Mouse (Mus musculus): ENCODE results near the gene Bglap. TPM values are rescaled to one million over a fixed set of nuclear protein-coding genes. Genes with fewer than 3 reads are reported as not detected.

Gene Bglap
- polyA plus RNA-seq, 1 experiment = not detected

DNA sequence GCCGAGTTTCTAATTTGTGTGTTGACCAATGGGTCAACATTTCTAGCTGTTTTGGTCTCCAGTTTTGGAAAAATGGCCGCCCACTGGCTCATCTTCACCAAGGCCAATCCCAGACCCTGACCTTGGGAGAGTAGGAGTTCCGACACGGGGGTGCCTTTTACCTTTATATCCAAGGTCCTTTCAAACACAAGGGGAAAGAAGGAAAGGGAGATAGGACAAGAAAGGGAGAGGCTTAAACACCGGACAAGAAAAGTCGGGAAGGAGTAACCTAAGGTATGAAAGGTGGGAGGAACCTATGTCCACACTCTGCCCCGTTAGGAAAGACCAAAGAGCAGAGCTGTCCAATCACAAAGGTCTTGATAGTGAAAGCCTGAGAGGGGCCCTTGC is 26.4 kb upstream of the Bglap start:
- Histone ChIP-seq H3K36me3 (ENCODE audit: control insufficient read depth, insufficient read depth, low read length, poor library complexity, severe bottlenecking) (no peaks in the 10 kb centered on the region), H3K4me3 (ENCODE audit: low read depth, low read length) (peak overlapping the region; percentile 67), H3K27ac (ENCODE audit: insufficient read depth, low read length) (peak overlapping the region; percentile 79), H3K9me3 (replicated peaks; ENCODE audit: control insufficient read depth, insufficient read depth, low read length, poor library complexity, severe bottlenecking) (no peaks in the 10 kb centered on the region), H3K27me3 (ENCODE audit: control insufficient read depth, insufficient read depth, low read length, poor library complexity, severe bottlenecking) (no peaks in the 10 kb centered on the region), H3K4me1 (ENCODE audit: control insufficient read depth, insufficient read depth, low read length) (peaks cover 3% of the 10 kb centered on the region), H3K9ac (ENCODE audit: low read depth, poor library complexity, severe bottlenecking) (peak overlapping the region; percentile 70)
- TF ChIP-seq EP300 (IDR thresholded peaks at IDR 0.05; ENCODE audit: insufficient read depth, low read depth, low read length) (no peak), CTCF (IDR thresholded peaks at IDR 0.05; ENCODE audit: low read depth, low read length) (no peak), POLR2A (IDR thresholded peaks at IDR 0.05; ENCODE audit: insufficient read depth, low read length) (no peak)

DNA sequence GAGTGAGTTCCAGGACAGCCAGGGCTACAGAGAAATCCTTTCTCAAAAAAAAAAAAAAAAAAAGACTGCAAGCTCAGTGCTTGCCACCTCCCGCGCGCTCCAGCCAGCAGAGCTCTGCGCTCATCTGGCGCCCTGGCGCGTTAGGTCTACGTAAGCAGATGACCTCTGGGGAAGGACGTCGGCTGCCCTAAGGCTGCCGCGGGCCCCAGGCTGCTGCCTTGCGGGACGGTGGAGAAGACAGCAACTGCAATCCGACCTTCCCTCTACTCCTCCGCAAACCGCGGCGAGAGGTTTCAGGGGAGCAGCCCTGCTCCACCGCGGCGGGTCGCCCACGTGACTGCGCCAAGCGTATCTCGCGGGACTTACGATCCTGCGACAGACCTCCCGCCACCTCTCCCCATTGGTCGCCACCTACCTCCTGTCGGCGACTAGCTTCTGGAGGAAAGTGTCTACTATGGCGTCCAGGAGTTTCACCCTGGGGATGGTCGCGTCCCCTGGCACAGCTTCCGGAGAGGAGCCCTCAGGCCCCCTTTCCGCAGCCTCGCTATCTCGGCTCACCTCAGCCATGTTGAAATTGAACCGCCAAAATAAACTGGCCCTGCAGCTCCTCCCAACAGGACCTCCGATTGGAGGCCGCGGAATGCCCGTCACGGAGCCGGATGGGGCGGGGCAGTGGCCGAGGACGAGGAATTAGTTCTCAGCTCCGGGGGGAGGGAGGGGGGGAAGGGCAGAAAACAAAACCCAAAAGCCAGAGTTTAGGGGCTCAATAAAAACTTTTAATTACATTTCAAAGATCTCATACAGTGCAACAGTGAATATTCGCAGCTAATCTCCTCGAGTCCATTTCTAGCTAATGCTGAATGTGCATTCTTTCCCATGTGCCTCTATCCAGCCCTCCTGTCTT is 25.7 kb upstream of the Bglap start, which contains the start of gene Pmf1:
Gene Pmf1, minus strand, starts transcription at position 591 of the 904 bp plus-strand sequence.
- TF ChIP-seq CTCF (IDR thresholded peaks at IDR 0.05; ENCODE audit: low read depth, low read length) = no peak
- TF ChIP-seq POLR2A (IDR thresholded peaks at IDR 0.05; ENCODE audit: insufficient read depth, low read length) = peak; percentile 96
- Histone ChIP-seq H3K4me3 (ENCODE audit: low read depth, low read length) (peak within 1 kb of the TSS; percentile 71), H3K27ac (ENCODE audit: insufficient read depth, low read length) (peak within 1 kb of the TSS; percentile 79), H3K9ac (ENCODE audit: low read depth, poor library complexity, severe bottlenecking) (peak within 1 kb of the TSS; percentile 70), H3K36me3 (ENCODE audit: control insufficient read depth, insufficient read depth, low read length, poor library complexity, severe bottlenecking) (no peaks in the 10 kb centered on the region), H3K27me3 (ENCODE audit: control insufficient read depth, insufficient read depth, low read length, poor library complexity, severe bottlenecking) (no peaks in the 10 kb centered on the region), H3K9me3 (replicated peaks; ENCODE audit: control insufficient read depth, insufficient read depth, low read length, poor library complexity, severe bottlenecking) (no peaks in the 10 kb centered on the region), H3K4me1 (ENCODE audit: control insufficient read depth, insufficient read depth, low read length) (peaks cover 3% of the 10 kb centered on the region)

DNA sequence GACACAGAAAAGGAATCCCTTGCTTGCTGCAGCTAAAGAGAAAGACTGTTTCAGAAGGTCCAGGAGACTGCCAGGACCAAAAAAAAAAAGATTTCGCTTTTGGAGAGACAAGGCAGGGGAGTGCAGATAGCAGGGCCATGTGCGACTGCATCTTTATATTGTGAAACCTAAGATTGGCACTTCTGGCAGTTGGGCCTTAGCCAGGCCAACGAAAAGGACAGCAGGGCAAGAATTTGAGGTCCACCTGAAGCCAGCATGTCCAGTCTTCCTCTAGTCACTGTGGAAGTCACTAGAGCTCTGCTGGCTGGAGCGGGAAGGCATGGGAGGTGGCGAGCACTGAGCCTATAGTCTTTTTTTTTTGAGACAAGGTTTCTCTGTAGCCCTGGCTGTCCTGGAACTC is 24.7 kb upstream of the Bglap start:
- Histone ChIP-seq H3K9me3 (replicated peaks; ENCODE audit: control insufficient read depth, insufficient read depth, low read length, poor library complexity, severe bottlenecking) (no peaks in the 10 kb centered on the region), H3K4me1 (ENCODE audit: control insufficient read depth, insufficient read depth, low read length) (peaks cover 3% of the 10 kb centered on the region), H3K27me3 (ENCODE audit: control insufficient read depth, insufficient read depth, low read length, poor library complexity, severe bottlenecking) (no peaks in the 10 kb centered on the region), H3K9ac (ENCODE audit: low read depth, poor library complexity, severe bottlenecking) (peak overlapping the region; percentile 70), H3K4me3 (ENCODE audit: low read depth, low read length) (peak overlapping the region; percentile 71), H3K27ac (ENCODE audit: insufficient read depth, low read length) (no peak overlapping the region), H3K36me3 (ENCODE audit: control insufficient read depth, insufficient read depth, low read length, poor library complexity, severe bottlenecking) (peaks cover under 1% of the 10 kb centered on the region; the same call in 1 of the 2 replicates)
- TF ChIP-seq CTCF (IDR thresholded peaks at IDR 0.05; ENCODE audit: low read depth, low read length) (no peak), EP300 (IDR thresholded peaks at IDR 0.05; ENCODE audit: insufficient read depth, low read depth, low read length) (no peak), POLR2A (IDR thresholded peaks at IDR 0.05; ENCODE audit: insufficient read depth, low read length) (no peak)

DNA sequence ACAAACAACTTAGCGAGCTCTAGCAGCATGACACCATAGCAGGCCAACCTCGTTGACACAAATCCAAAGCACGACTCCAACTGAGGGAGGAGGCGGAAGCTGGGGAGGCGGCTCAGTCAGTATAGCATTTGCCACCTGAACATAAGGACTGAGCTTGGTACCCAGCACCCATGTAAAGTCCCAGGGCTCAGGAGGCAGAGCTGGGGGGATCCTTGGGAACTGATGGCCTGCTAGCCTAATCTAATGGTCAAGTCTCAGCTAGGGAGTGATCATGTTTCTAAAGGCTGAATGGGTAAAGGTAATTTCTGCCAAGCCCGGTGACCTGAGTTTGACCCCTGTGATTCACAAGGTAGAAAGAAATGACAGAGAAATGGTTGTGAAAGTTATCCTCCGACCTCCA is 23.3 kb upstream of the Bglap start:
- peaks cover 3% of the 10 kb centered on the region for H3K4me1 ChIP-seq (ENCODE audit: control insufficient read depth, insufficient read depth, low read length)
- H3K27me3 ChIP-seq (ENCODE audit: control insufficient read depth, insufficient read depth, low read length, poor library complexity, severe bottlenecking) = no peaks in the 10 kb centered on the region
- H3K9ac ChIP-seq (ENCODE audit: low read depth, poor library complexity, severe bottlenecking) = no peak overlapping the region
- no peak overlapping the region for H3K4me3 ChIP-seq (ENCODE audit: low read depth, low read length)
- no peak overlapping the region for H3K27ac ChIP-seq (ENCODE audit: insufficient read depth, low read length)
- no peaks in the 10 kb centered on the region for H3K9me3 ChIP-seq (replicated peaks; ENCODE audit: control insufficient read depth, insufficient read depth, low read length, poor library complexity, severe bottlenecking)
- peaks cover 4% of the 10 kb centered on the region; the same call in 1 of the 2 replicates for H3K36me3 ChIP-seq (ENCODE audit: control insufficient read depth, insufficient read depth, low read length, poor library complexity, severe bottlenecking)
- TF ChIP-seq CTCF (IDR thresholded peaks at IDR 0.05; ENCODE audit: low read depth, low read length) = no peak
- no peak for TF ChIP-seq POLR2A (IDR thresholded peaks at IDR 0.05; ENCODE audit: insufficient read depth, low read length)
- no peak for TF ChIP-seq EP300 (IDR thresholded peaks at IDR 0.05; ENCODE audit: insufficient read depth, low read depth, low read length)

DNA sequence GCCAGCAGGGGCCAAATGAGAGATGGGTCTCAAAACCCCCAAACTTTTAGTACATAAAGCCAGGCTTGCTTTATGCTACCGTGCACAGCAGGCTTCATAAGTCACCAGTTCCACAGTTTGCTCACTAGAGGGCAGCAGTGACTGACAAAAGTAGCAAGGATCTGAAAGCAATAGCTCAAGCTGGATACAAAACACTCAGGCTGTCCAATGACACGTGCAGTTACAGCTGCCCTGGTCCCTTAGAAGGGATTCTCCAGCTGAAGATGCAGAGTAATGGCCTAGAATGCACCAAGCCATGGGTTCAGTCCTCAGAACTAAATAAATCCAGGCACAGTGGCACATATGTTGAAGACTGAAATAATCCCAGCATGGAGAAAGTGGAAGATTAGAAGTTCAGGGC is 22.8 kb upstream of the Bglap start:
- TF ChIP-seq POLR2A (IDR thresholded peaks at IDR 0.05; ENCODE audit: insufficient read depth, low read length) (no peak), CTCF (IDR thresholded peaks at IDR 0.05; ENCODE audit: low read depth, low read length) (peak; percentile 54)

More for the DNA sequence above, 22.8 kb upstream of the Bglap start:
- no peak overlapping the region for H3K27ac ChIP-seq (ENCODE audit: insufficient read depth, low read length)
- H3K4me3 ChIP-seq (ENCODE audit: low read depth, low read length) = no peak overlapping the region
- H3K27me3 ChIP-seq (ENCODE audit: control insufficient read depth, insufficient read depth, low read length, poor library complexity, severe bottlenecking) = no peaks in the 10 kb centered on the region
- no peaks in the 10 kb centered on the region for H3K9me3 ChIP-seq (replicated peaks; ENCODE audit: control insufficient read depth, insufficient read depth, low read length, poor library complexity, severe bottlenecking)
- H3K36me3 ChIP-seq (ENCODE audit: control insufficient read depth, insufficient read depth, low read length, poor library complexity, severe bottlenecking) = peaks cover 4% of the 10 kb centered on the region; the same call in 1 of the 2 replicates
- peaks cover 3% of the 10 kb centered on the region for H3K4me1 ChIP-seq (ENCODE audit: control insufficient read depth, insufficient read depth, low read length)
- H3K9ac ChIP-seq (ENCODE audit: low read depth, poor library complexity, severe bottlenecking) = no peak overlapping the region

Data from ES-Bruce4 (cell line).